Mouse (Mus musculus) stomach, embryonic 14.5 days (tissue): Measurements from ENCODE around the gene Ogfrl1. TPM values are rescaled to one million over a fixed set of nuclear protein-coding genes. Genes with fewer than 3 reads are reported as not detected.

Experiments used
- ATAC-seq: fragments of 200-750 bp; cut with Nextera tagmentation; 2 replicates; pipeline ENCODE4 v1.8.0; 2017; ENCODE audit warnings: low read depth, moderate TSS enrichment; ENCODE audit not compliant: insufficient number of reproducible peaks, insufficient read depth, low FRiP score
- H3K27ac ChIP-seq: fragments of 300-500 bp; sonication (generic); 2 replicates; pipeline ENCODE4 v1.5.1; 2014; ENCODE audit warnings: mild to moderate bottlenecking, low read length, moderate library complexity, mixed read lengths
- H3K27me3 ChIP-seq: fragments of 300-500 bp; sonication (generic); 2 replicates; pipeline ENCODE4 v1.6.1; 2014; ENCODE audit warnings: low read length, control low read depth, mixed read lengths; ENCODE audit not compliant: control insufficient read depth, insufficient read depth
- H3K36me3 ChIP-seq: fragments of 300-500 bp; sonication (generic); 2 replicates; pipeline ENCODE4 v1.6.1; 2014; ENCODE audit warnings: mild to moderate bottlenecking, control low read depth, low read length, moderate library complexity, mixed read lengths; ENCODE audit not compliant: control insufficient read depth, insufficient read depth
- H3K4me1 ChIP-seq: fragments of 300-500 bp; sonication (generic); 2 replicates; pipeline ENCODE4 v1.6.1; 2014; ENCODE audit warnings: low read length, control low read depth, mixed read lengths; ENCODE audit not compliant: control insufficient read depth, insufficient read depth
- H3K4me2 ChIP-seq: fragments of 300-500 bp; sonication (generic); replicated peaks from 2 replicates; pipeline ENCODE4 v1.6.1; 2014; ENCODE audit warnings: low read depth, low read length, control low read depth
- H3K4me3 ChIP-seq: fragments of 300-500 bp; sonication (generic); 2 replicates; pipeline ENCODE4 v1.5.1; 2014; ENCODE audit warnings: low read depth, low read length, control low read depth
- H3K9ac ChIP-seq: fragments of 300-500 bp; sonication (generic); replicated peaks from 2 replicates; pipeline ENCODE4 v1.6.1; 2014; ENCODE audit warnings: low read depth, mild to moderate bottlenecking, control low read depth, low read length, moderate library complexity, mixed read lengths
- H3K9me3 ChIP-seq: fragments of 300-500 bp; sonication (generic); 2 replicates; pipeline ENCODE4 v1.6.1; 2016; ENCODE audit warnings: low read depth, low read length, control low read depth; ENCODE audit not compliant: control insufficient read depth
- WGBS: fragments of 180-500 bp; shearing (Covaris S2); extraction: QIAGEN DNeasy Blood & Tissue Kit; methylation state at CpG from one replicate; pipeline ENCODE4 v1.1.7; 2014; 5-methylcytosine and 5-hydroxymethylcytosine counted together
- polyA plus RNA-seq: library from polyadenylated mRNA; unstranded; fragments of >200 nt; fragmentation: Nextera tagmentation; extraction: Ambion mirVana; gene quantifications from 2 replicates; pipeline ENCODE4 v1.2.1, GENCODE M21; 2014

Gene Ogfrl1
- polyA plus RNA-seq: 5.3 and 7.9 TPM in 2 replicates

DNA sequence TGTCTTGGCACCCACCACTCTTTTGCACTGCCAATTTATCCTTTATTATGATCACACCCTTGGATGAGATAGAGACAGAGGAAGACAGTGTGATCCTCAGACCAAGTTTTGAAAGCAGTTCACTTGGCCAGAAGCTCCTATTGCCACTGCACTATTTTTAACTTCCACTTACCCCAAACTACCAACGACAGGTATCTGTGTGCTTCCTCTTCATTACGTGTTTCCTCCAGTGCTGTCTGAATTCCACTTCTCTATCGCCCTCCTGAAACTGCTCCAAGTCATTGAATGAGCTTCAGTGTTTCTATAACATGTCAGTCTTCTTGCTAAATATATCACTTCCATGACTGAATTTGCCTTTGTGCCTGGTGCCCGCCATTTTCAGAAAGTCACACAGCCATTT is at the start of gene Ogfrl1:
Ogfrl1 (minus strand) TSS at position 150 of the 400 bp plus-strand sequence.
- Histone ChIP-seq H3K4me3 (no peak within 1 kb of the TSS), H3K4me1 (no peaks in the 10 kb centered on the region), H3K36me3 (no peaks in the 10 kb centered on the region), H3K9ac (no peak within 1 kb of the TSS), H3K9me3 (no peaks in the 10 kb centered on the region), H3K4me2 (no peak within 1 kb of the TSS), H3K27me3 (no peaks in the 10 kb centered on the region), H3K27ac (no peak within 1 kb of the TSS)
- no peak for ATAC-seq
- WGBS: 87% methylated on average over 4 of the region's 4 CpGs

DNA sequence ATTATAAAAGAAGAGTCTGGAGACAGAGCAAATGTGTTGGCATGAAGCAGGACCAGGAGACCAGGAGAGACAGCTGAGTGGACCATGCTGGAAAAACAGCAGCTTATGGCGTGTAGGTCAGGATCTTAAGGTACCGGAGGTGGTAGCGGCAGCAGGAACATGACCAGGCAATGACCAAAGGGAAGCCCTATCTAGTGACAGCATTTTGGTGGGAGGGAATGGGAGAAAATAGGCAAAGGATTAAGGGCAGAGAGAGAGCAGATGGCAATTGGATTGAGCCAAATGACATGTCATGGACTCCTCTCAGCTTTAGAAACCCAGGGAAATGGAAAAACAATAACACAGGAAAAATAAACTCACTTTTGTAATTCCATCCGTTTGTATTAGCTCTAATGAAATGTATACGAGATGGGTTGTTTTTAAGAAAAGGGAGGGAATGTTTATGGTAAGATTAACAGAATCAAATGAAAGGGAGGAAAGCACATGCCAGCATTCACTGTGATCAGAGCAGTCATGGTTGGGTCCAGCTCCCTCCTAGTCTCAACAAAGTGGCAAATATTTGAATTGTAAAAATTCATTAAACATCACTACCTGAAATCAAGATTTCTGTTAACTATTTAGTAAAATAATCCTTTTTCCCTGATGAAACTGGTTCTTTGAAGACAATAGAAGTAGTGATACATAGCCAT is 48.3 kb upstream of the Ogfrl1 start:
- no peak overlapping the region for H3K9ac ChIP-seq
- H3K27me3 ChIP-seq: no peaks in the 10 kb centered on the region
- H3K4me3 ChIP-seq: no peak overlapping the region
- no peaks in the 10 kb centered on the region for H3K4me1 ChIP-seq
- WGBS: 80% methylated on average over 5 of the region's 5 CpGs
- H3K36me3 ChIP-seq: no peaks in the 10 kb centered on the region
- no peak overlapping the region for H3K27ac ChIP-seq
- no peaks in the 10 kb centered on the region for H3K9me3 ChIP-seq
- ATAC-seq: no peak
- no peak overlapping the region for H3K4me2 ChIP-seq

DNA sequence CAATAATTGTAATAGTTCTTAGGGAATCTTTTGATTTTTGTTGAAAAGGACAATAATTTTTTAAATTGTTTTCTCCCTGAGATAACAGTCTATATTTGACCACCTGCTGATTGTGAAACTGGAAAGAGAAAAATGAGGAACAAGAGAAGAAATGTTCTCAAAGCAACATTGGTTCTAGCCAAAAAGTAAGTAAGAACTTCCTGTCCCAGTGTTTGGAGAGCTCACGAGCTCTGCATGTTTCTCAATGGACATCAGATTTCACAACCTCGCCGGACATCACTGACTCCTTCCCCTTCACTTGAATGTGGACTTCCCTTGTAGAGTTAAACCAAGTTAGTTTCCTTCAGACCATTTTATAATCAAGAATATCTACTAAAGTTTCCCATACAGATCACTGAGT is 36.0 kb upstream of the Ogfrl1 start:
- no peaks in the 10 kb centered on the region for H3K36me3 ChIP-seq
- no peaks in the 10 kb centered on the region for H3K27me3 ChIP-seq
- H3K4me3 ChIP-seq: no peak overlapping the region
- no peaks in the 10 kb centered on the region for H3K4me1 ChIP-seq
- WGBS: 77% methylated on average over 3 of the region's 3 CpGs
- no peak overlapping the region for H3K4me2 ChIP-seq
- H3K9ac ChIP-seq: no peak overlapping the region
- H3K9me3 ChIP-seq: no peaks in the 10 kb centered on the region
- ATAC-seq: no peak
- H3K27ac ChIP-seq: no peak overlapping the region

DNA sequence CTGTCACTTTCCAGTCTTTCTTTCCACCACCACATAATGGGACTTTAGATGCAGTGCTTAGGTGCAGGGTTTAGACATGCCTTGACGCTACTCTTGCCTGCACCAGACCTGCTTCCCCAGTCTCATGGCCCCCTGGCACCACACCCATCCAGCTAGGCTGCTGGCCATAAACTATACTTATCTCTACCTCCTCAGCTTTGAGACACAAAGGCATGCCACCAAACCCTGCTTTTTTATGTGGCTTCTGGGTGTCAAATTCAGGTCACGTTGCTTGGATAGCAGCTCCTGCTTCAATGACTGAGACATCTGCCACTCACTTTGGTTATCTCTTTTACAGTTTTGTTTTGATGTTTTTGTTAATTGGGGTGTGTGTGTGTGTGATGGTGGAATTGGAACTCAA is 28.9 kb upstream of the Ogfrl1 start:
- no peak overlapping the region for H3K9ac ChIP-seq
- H3K4me2 ChIP-seq: no peak overlapping the region
- no peaks in the 10 kb centered on the region for H3K27me3 ChIP-seq
- H3K27ac ChIP-seq: no peak overlapping the region
- H3K4me1 ChIP-seq: no peaks in the 10 kb centered on the region
- 75% methylated on average over 2 of the region's 2 CpGs for WGBS
- H3K36me3 ChIP-seq: no peaks in the 10 kb centered on the region
- H3K4me3 ChIP-seq: no peak overlapping the region
- no peak; the same call in 1 of the 2 replicates for ATAC-seq
- no peaks in the 10 kb centered on the region; the same call in 1 of the 2 replicates for H3K9me3 ChIP-seq

DNA sequence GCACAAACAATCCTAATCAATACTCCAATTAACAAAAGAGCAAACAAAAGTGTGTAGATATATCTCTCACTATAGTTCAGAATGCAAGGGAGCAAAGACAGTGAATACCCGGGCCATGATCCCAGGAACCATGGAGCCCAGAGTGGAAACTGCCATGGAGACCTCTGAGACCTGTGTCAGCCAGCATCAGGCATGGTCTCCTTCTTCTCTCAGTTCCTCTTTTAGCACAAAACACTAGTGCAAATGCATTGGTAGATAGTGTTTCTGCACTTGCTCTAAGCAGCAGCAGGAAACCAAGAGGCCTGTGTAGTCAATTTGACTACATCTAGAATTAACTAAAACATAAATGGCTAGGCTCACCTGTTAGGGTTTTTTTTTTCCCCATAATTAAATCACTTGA is 21.4 kb upstream of the Ogfrl1 start:
- ATAC-seq: no peak

DNA sequence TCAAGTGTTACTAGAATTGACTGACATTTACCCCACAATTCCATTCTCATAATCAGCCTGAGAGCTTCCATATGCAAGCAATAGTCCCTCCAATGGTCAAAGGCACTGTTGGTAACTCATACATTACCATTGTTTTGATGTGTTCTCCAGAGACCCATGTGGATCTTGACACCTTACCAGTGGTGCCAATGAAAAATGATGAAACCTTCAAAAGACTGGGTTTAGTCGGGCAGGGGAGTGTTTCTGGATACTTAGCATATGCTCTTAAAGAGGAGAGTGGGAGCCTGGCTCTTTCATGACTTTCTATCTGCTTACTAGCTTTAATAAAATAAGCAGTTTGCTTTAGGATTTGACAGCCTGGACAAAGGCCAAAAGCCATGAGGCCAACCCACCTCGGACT is 20.5 kb upstream of the Ogfrl1 start:
- 40% methylated on average over 2 of the region's 2 CpGs for WGBS
- H3K4me2 ChIP-seq: no peak overlapping the region
- H3K9me3 ChIP-seq: no peaks in the 10 kb centered on the region
- no peak overlapping the region for H3K9ac ChIP-seq
- no peaks in the 10 kb centered on the region for H3K4me1 ChIP-seq
- no peaks in the 10 kb centered on the region for H3K27me3 ChIP-seq
- ATAC-seq: no peak
- no peak overlapping the region for H3K4me3 ChIP-seq
- H3K36me3 ChIP-seq: no peaks in the 10 kb centered on the region
- H3K27ac ChIP-seq: no peak overlapping the region

More for the DNA sequence above, 21.4 kb upstream of the Ogfrl1 start:
- Histone ChIP-seq H3K4me2 (no peak overlapping the region), H3K9ac (no peak overlapping the region), H3K36me3 (no peaks in the 10 kb centered on the region), H3K27ac (no peak overlapping the region), H3K4me1 (no peaks in the 10 kb centered on the region), H3K27me3 (no peaks in the 10 kb centered on the region), H3K9me3 (no peaks in the 10 kb centered on the region), H3K4me3 (no peak overlapping the region)
- WGBS: 89% methylated on average over 1 of the region's 1 CpGs

DNA sequence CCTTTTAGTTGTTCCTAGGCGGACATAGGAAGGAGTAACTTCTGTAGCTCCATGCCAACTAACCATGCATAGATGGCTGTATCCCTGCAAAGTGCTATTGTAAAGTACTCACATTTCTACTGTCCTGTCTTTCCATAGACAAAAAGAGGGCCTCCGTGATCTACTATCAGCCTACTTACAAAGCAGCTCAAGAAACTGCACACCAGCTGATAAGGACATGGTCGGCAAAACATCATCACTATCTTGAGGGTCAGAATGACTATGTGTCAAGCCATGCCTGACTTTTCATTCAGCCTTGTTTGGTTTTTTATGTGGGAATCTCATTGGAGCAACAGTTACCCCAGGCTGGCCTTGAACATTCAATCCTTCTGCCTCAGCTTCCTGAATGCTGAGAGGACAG is 20.0 kb upstream of the Ogfrl1 start:
- Histone ChIP-seq H3K4me2 (no peak overlapping the region), H3K27ac (no peak overlapping the region), H3K4me3 (no peak overlapping the region), H3K9ac (no peak overlapping the region), H3K36me3 (no peaks in the 10 kb centered on the region), H3K4me1 (no peaks in the 10 kb centered on the region), H3K27me3 (no peaks in the 10 kb centered on the region), H3K9me3 (no peaks in the 10 kb centered on the region)
- no peak for ATAC-seq
- WGBS: 92% methylated on average over 3 of the region's 3 CpGs

DNA sequence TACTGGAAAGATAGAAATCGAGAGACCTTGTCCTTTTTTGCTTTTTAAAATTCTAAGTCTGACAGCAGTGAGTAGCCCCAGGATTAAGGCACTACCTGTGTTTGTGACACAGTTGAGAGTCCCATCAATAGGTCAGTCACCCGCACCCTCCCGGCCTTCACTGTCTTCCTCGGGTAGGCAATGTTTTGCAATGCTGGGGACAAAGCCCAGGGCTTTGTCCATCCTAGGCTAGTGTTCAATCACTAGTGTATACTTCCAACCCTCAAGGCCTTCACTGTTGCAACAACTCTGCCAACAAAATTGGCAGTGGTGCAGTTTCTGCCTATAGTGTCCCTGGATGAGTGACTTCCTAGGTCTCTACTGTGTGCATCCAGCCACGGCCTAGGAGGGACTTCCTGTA is 14.0 kb upstream of the Ogfrl1 start:
- Histone ChIP-seq H3K9ac (no peak overlapping the region), H3K27me3 (no peaks in the 10 kb centered on the region), H3K27ac (no peak overlapping the region), H3K4me1 (no peaks in the 10 kb centered on the region), H3K4me3 (no peak overlapping the region), H3K4me2 (no peak overlapping the region), H3K9me3 (no peaks in the 10 kb centered on the region), H3K36me3 (no peaks in the 10 kb centered on the region)
- ATAC-seq: no peak
- 91% methylated on average over 5 of the region's 5 CpGs for WGBS

DNA sequence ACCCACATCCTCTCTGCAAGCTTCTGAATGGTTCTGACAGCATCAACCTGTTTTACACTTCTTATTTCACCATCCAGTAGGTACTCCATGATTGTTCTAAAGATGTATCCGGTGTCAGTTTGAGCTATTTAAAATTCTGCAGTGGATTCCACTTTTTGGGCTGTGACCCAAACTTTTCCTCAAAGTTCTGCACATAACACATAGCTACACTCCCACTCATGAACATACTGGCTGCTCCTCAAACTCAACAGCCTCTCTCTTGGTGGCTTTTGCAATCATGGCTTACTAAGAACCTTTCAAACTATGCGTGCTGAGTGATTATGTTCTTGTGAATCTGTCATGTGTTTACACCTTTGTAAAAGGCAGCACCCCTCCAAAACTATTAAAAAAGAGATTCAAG is 12.4 kb upstream of the Ogfrl1 start:
- Histone ChIP-seq H3K36me3 (no peaks in the 10 kb centered on the region), H3K27me3 (no peaks in the 10 kb centered on the region), H3K4me2 (no peak overlapping the region), H3K4me1 (no peaks in the 10 kb centered on the region), H3K9ac (no peak overlapping the region), H3K4me3 (no peak overlapping the region), H3K27ac (no peak overlapping the region), H3K9me3 (no peaks in the 10 kb centered on the region)
- WGBS: 87% methylated on average over 2 of the region's 2 CpGs
- ATAC-seq: no peak
